Mouse (Mus musculus): Measurements from ENCODE around the gene Spen.

DNA sequence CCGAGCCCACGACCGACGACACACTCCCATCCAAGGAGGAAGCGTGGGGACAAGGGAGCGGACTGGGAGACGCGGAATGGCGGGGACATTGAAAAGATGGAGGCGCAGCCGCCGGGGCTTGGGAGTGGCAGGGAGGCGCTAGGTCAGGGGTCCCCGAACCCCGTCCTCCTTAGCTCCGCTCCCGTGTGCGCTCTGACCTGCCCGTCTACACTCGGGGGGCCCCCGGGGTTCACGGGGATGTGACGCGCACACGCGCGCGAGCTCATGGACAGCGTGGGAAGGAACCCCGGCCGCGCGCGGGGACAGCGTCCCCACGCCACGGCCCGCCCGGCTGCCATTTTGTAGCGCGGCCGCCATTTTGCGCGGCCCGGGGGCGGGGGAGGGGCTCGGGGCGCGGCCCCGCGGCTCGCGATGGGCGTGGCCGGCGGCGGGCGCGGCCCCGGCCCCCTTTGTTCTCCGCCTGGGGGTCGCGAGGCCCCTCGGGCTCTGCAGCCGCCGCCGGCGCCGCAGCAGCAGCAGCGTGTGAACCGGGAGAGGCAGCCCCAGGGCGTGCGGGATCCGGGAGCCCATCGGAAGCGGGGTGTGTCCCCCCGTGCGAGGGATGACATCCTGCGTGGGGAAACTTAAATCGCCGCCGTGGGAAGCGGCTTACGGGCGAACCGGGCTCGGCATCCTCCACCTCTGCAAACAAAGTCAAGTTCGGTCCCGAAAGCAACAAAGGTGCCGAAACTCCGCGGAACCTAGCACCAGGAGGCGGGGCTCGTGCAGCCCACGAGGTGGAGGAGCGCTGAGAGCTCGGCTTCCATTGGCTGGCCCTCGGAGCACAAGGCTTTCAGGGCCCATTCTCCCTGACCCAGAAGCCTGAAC, 8.2 kb upstream of the Spen start:
- no peak; the same call in 1 of the 2 replicates for TF ChIP-seq CTCF (IDR thresholded peaks at IDR 0.05; ENCODE audit: borderline replicate concordance, control insufficient read depth, extremely low read depth, insufficient read depth, low read length, poor library complexity)
- peak; percentile 94 for TF ChIP-seq POLR2A (IDR thresholded peaks at IDR 0.05; ENCODE audit: control insufficient read depth, extremely low read depth, insufficient read depth, low read length, poor library complexity)

Data from thymus, adult 2 months (tissue).